Mouse (Mus musculus) midbrain, embryonic 14.5 days (tissue): Measurements from ENCODE around the gene Raver2. TPM values are rescaled to one million over a fixed set of nuclear protein-coding genes. Genes with fewer than 3 reads are reported as not detected.
A peak's percentile ranks its signal among the peaks of the same experiment; 100 is the strongest.

Source experiments
- ATAC-seq: fragments of 200-750 bp; cut with Nextera tagmentation; 2 replicates; pipeline ENCODE4 v1.8.0; 2017; ENCODE audit warnings: moderate number of reproducible peaks, moderate library complexity; ENCODE audit not compliant: low FRiP score, low TSS enrichment
- DNase-seq: peaks from one replicate; pipeline ENCODE4 v3.0.0-alpha.2; 2015
- H3K27ac ChIP-seq: fragments of 300-500 bp; sonication (generic); replicated peaks from 2 replicates; pipeline ENCODE4 v1.5.1; 2014; ENCODE audit warnings: mild to moderate bottlenecking, low read depth, low read length, moderate library complexity
- H3K27me3 ChIP-seq: fragments of 300-500 bp; sonication (generic); 2 replicates; pipeline ENCODE4 v1.6.1; 2014; ENCODE audit warnings: low read length, control low read depth, mixed read lengths; ENCODE audit not compliant: control insufficient read depth, insufficient read depth
- H3K36me3 ChIP-seq: fragments of 300-500 bp; sonication (generic); 2 replicates; pipeline ENCODE4 v1.6.1; 2014; ENCODE audit warnings: low read length, control low read depth; ENCODE audit not compliant: control insufficient read depth, insufficient read depth
- H3K4me1 ChIP-seq: fragments of 300-500 bp; sonication (generic); 2 replicates; pipeline ENCODE4 v1.6.1; 2014; ENCODE audit warnings: mild to moderate bottlenecking, antibody characterized with exemption, low read length, control low read depth; ENCODE audit not compliant: control insufficient read depth, insufficient read depth
- H3K4me2 ChIP-seq: fragments of 300-500 bp; sonication (generic); 2 replicates; pipeline ENCODE4 v1.6.1; 2014; ENCODE audit warnings: mild to moderate bottlenecking, low read length, moderate library complexity
- H3K4me3 ChIP-seq: fragments of 300-500 bp; sonication (generic); replicated peaks from 2 replicates; pipeline ENCODE4 v1.5.1; 2014; ENCODE audit warnings: low read depth, low read length
- H3K9ac ChIP-seq: fragments of 300-500 bp; sonication (generic); replicated peaks from 2 replicates; pipeline ENCODE4 v1.6.1; 2014; ENCODE audit warnings: mild to moderate bottlenecking, low read length, moderate library complexity
- H3K9me3 ChIP-seq: fragments of 300-500 bp; sonication (generic); 2 replicates; pipeline ENCODE4 v1.6.1; 2016; ENCODE audit warnings: low read length, control low read depth, mixed read lengths; ENCODE audit not compliant: control insufficient read depth
- WGBS: fragments of 180-500 bp; shearing (Covaris S2); extraction: QIAGEN DNeasy Blood & Tissue Kit; methylation state at CpG from one replicate; pipeline ENCODE4 v1.1.7; 2014; 5-methylcytosine and 5-hydroxymethylcytosine counted together
- polyA plus RNA-seq: library from polyadenylated mRNA; unstranded; fragments of >200 nt; fragmentation: Nextera tagmentation; extraction: Ambion mirVana; gene quantifications from 2 replicates; pipeline ENCODE4 v1.2.1, GENCODE M21; 2014

Raver2 gene
- polyA plus RNA-seq, 1 experiment from 2014 or later, result 5.8 TPM

DNA sequence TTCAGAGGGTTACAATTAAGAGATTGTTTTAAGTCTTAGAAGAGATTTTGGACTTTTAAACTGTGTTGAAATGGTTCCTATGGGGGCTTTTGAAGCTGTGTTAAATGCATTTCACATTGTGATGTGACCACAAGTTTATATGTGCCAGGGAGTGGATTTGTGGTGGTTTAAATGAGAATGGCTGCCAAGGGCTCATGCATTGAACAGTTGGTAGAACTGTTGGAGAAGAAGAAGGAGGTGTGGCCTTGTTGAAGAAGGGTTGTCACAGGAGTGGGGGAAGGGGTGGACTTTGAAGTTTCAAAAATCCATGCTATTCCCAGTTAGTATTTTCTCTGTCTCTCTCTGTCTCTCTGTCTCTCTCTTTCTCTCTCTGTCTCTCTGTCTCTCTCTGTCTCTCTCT lies 24.6 kb upstream of the Raver2 start:
- Histone ChIP-seq H3K9me3 (no peaks in the 10 kb centered on the region), H3K27me3 (no peaks in the 10 kb centered on the region), H3K27ac (no peak overlapping the region), H3K36me3 (no peaks in the 10 kb centered on the region), H3K4me1 (no peaks in the 10 kb centered on the region), H3K9ac (no peak overlapping the region), H3K4me3 (no peak overlapping the region), H3K4me2 (no peak overlapping the region)
- DNase-seq (no peak), ATAC-seq (no peak)

DNA sequence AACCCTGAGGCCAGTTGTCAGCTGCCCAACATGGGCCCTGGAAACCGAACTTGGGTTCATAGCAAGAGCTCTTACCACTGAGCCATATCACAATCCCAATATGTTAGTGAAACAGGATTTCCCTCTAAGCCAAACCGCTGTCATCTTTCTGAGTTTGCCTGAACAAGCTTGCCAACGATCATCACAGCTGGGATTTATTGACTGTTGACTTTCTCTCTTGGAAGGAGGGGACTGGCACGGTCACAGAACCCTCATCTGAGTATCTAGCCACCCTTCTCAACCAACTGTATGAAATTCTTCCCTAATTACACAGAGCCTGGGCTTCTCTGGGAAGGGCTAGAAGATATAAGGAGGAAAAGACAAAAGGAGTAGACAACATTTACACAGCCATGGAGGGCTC lies 22.2 kb upstream of the Raver2 start:
- DNase-seq, result no peak
- H3K9ac ChIP-seq, result no peak overlapping the region
- no peak for ATAC-seq
- H3K27ac ChIP-seq, result no peak overlapping the region
- 85% methylated on average over 4 of the region's 4 CpGs for WGBS
- H3K27me3 ChIP-seq, result no peaks in the 10 kb centered on the region
- no peaks in the 10 kb centered on the region for H3K4me1 ChIP-seq
- no peaks in the 10 kb centered on the region for H3K36me3 ChIP-seq
- no peak overlapping the region for H3K4me3 ChIP-seq
- no peaks in the 10 kb centered on the region for H3K9me3 ChIP-seq
- no peak overlapping the region for H3K4me2 ChIP-seq

GRCm38 (mm10) chr4:101062146-101062545 lies 6.6 kb upstream of the Raver2 start:
- Histone ChIP-seq H3K4me1 (no peaks in the 10 kb centered on the region), H3K4me2 (no peak overlapping the region), H3K27me3 (no peaks in the 10 kb centered on the region), H3K9me3 (no peaks in the 10 kb centered on the region), H3K9ac (no peak overlapping the region), H3K4me3 (no peak overlapping the region), H3K27ac (no peak overlapping the region), H3K36me3 (no peaks in the 10 kb centered on the region)
- ATAC-seq (no peak), DNase-seq (no peak)
- WGBS, result 76% methylated on average over 2 of the region's 2 CpGs

GRCm38 (mm10) chr4:101066401-101066800 lies 2.4 kb upstream of the Raver2 start:
- no peak overlapping the region for H3K27ac ChIP-seq
- no peak overlapping the region for H3K9ac ChIP-seq
- no peak overlapping the region for H3K4me2 ChIP-seq
- H3K9me3 ChIP-seq, result no peaks in the 10 kb centered on the region
- H3K36me3 ChIP-seq, result no peaks in the 10 kb centered on the region
- H3K4me1 ChIP-seq, result 0 out of 2 replicates have a peak, but pooled peaks cover 5% of the 10 kb centered on the region
- H3K27me3 ChIP-seq, result no peaks in the 10 kb centered on the region
- ATAC-seq (no peak), DNase-seq (peak; percentile 40)
- WGBS, result 73% methylated on average over 5 of the region's 5 CpGs
- H3K4me3 ChIP-seq, result no peak overlapping the region

GRCm38 (mm10) chr4:101069154-101069971 lies 580 bp downstream of the Raver2 start:
- Histone ChIP-seq H3K9ac (peak overlapping the region; percentile 80), H3K27me3 (no peaks in the 10 kb centered on the region), H3K4me2 (peak overlapping the region; percentile 91), H3K9me3 (no peaks in the 10 kb centered on the region), H3K27ac (no peak overlapping the region; the same call in 1 of the 2 replicates), H3K36me3 (no peaks in the 10 kb centered on the region), H3K4me3 (peak overlapping the region; percentile 74), H3K4me1 (0 out of 2 replicates have a peak, but pooled peaks cover 5% of the 10 kb centered on the region)
- ATAC-seq (peak; percentile 62), DNase-seq (peak; percentile 68)
- WGBS, result under 1% methylated on average over 55 of the region's 55 CpGs

GRCm38 (mm10) chr4:101071570-101071969 lies 2.8 kb downstream of the Raver2 start:
- no peak overlapping the region for H3K4me3 ChIP-seq
- DNase-seq (no peak), ATAC-seq (no peak)
- H3K36me3 ChIP-seq, result no peaks in the 10 kb centered on the region
- no peaks in the 10 kb centered on the region for H3K27me3 ChIP-seq
- 91% methylated on average over 4 of the region's 4 CpGs for WGBS
- H3K9me3 ChIP-seq, result no peaks in the 10 kb centered on the region
- no peak overlapping the region for H3K9ac ChIP-seq
- 0 out of 2 replicates have a peak, but pooled peaks cover 5% of the 10 kb centered on the region for H3K4me1 ChIP-seq
- no peak overlapping the region for H3K27ac ChIP-seq
- H3K4me2 ChIP-seq, result no peak overlapping the region

GRCm38 (mm10) chr4:101076425-101076824 lies 7.6 kb downstream of the Raver2 start:
- no peaks in the 10 kb centered on the region for H3K9me3 ChIP-seq
- H3K4me3 ChIP-seq, result no peak overlapping the region
- no peak overlapping the region for H3K9ac ChIP-seq
- DNase-seq, result peak; percentile 11
- no peaks in the 10 kb centered on the region for H3K27me3 ChIP-seq
- H3K4me1 ChIP-seq, result no peaks in the 10 kb centered on the region
- 17% methylated on average over 3 of the region's 3 CpGs for WGBS
- H3K4me2 ChIP-seq, result no peak overlapping the region
- no peak for ATAC-seq
- H3K36me3 ChIP-seq, result no peaks in the 10 kb centered on the region
- no peak overlapping the region for H3K27ac ChIP-seq

DNA sequence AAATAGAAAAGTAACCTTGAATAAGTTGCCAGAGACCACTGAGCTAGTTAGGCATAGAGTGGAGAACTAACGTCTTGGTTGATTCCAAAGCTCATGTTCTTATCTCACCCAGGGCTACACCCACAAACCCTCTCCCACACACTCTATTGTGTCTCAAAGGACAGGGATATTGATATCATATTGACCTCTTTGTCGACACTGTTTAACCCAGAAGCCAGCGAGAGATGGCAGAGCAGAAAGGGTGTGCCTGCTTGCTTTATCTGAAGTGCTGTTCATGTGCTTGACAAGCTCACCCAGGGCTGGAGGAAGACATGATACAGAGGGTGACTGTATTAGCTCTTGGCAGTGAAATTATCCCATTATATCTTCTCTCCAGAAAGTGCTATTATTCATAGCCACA lies 11.2 kb downstream of the Raver2 start:
- Histone ChIP-seq H3K4me2 (no peak overlapping the region), H3K27ac (no peak overlapping the region), H3K9ac (no peak overlapping the region), H3K4me3 (no peak overlapping the region), H3K4me1 (0 out of 2 replicates have a peak, but pooled peaks cover 4% of the 10 kb centered on the region), H3K9me3 (no peaks in the 10 kb centered on the region), H3K36me3 (no peaks in the 10 kb centered on the region), H3K27me3 (no peaks in the 10 kb centered on the region)
- ATAC-seq (no peak), DNase-seq (no peak)
- WGBS, result 80% methylated on average over 3 of the region's 3 CpGs
